Mouse (Mus musculus): ENCODE measurements around the gene 2200002D01Rik.

- TF ChIP-seq CTCF (IDR thresholded peaks at IDR 0.05; ENCODE audit: low read depth) (no peak), EP300 (IDR thresholded peaks at IDR 0.05; ENCODE audit: low read depth) (no peak)
These were observed 13.9 kb upstream of the 2200002D01Rik start for GRCm38 (mm10) chr7:29262151-29262550.
